Mouse (Mus musculus): ENCODE results near the gene Fgf18.
A peak's percentile ranks its signal among the peaks of the same experiment; 100 is the strongest.

Gene Fgf18

GRCm38 (mm10) chr11:33119116-33119515 is 28.1 kb downstream of the Fgf18 start:
- no peak for DNase-seq (ENCODE audit: extremely low read depth, low read depth, low spot score)

- no peak for DNase-seq (ENCODE audit: extremely low read depth, low read depth, low spot score)
Measured at GRCm38 (mm10) chr11:33118480-33118879, 28.7 kb downstream of the Fgf18 start.

- no peak for DNase-seq (ENCODE audit: extremely low read depth, low read depth, low spot score)
Measured at GRCm38 (mm10) chr11:33115796-33116195, 31.4 kb downstream of the Fgf18 start.

- DNase-seq (ENCODE audit: extremely low read depth, low read depth, low spot score): no peak
Measured at GRCm38 (mm10) chr11:33112407-33112806, 34.8 kb downstream of the Fgf18 start.

GRCm38 (mm10) chr11:33110111-33110510 is 37.1 kb downstream of the Fgf18 start:
- DNase-seq (ENCODE audit: extremely low read depth, low read depth, low spot score): no peak

- no peak for DNase-seq (ENCODE audit: extremely low read depth, low read depth, low spot score)
Measured at GRCm38 (mm10) chr11:33107540-33107939, 39.7 kb downstream of the Fgf18 start.

- no peak for DNase-seq (ENCODE audit: extremely low read depth, low read depth, low spot score)
Measured at GRCm38 (mm10) chr11:33104911-33105316, 42.3 kb downstream of the Fgf18 start.

- no peak for DNase-seq (ENCODE audit: extremely low read depth, low read depth, low spot score)
Measured at GRCm38 (mm10) chr11:33103291-33103943, 43.8 kb downstream of the Fgf18 start.

- DNase-seq (ENCODE audit: extremely low read depth, low read depth, low spot score): no peak
Measured at GRCm38 (mm10) chr11:33100027-33100507, 47.1 kb downstream of the Fgf18 start.

GRCm38 (mm10) chr11:33099425-33099824 is 47.8 kb downstream of the Fgf18 start:
- DNase-seq (ENCODE audit: extremely low read depth, low read depth, low spot score): no peak

GRCm38 (mm10) chr11:33098446-33098845 is 48.8 kb downstream of the Fgf18 start:
- no peak for DNase-seq (ENCODE audit: extremely low read depth, low read depth, low spot score)

- no peak for DNase-seq (ENCODE audit: extremely low read depth, low read depth, low spot score)
Measured at GRCm38 (mm10) chr11:33097855-33098254, 49.3 kb downstream of the Fgf18 start.

- no peak for DNase-seq (ENCODE audit: extremely low read depth, low read depth, low spot score)
Measured at GRCm38 (mm10) chr11:33089856-33090255, 57.3 kb downstream of the Fgf18 start.

GRCm38 (mm10) chr11:33088181-33088580 is 59.0 kb downstream of the Fgf18 start:
- no peak for DNase-seq (ENCODE audit: extremely low read depth, low read depth, low spot score)

- DNase-seq (ENCODE audit: extremely low read depth, low read depth, low spot score): no peak
Measured at GRCm38 (mm10) chr11:33086046-33086445, 61.2 kb downstream of the Fgf18 start.

- DNase-seq (ENCODE audit: extremely low read depth, low read depth, low spot score): peak; percentile 1
Measured at GRCm38 (mm10) chr11:33085514-33085913, 61.7 kb downstream of the Fgf18 start.

GRCm38 (mm10) chr11:33085054-33085453 is 62.1 kb downstream of the Fgf18 start:
- DNase-seq (ENCODE audit: extremely low read depth, low read depth, low spot score): no peak

GRCm38 (mm10) chr11:33084041-33084440 is 63.2 kb downstream of the Fgf18 start:
- DNase-seq (ENCODE audit: extremely low read depth, low read depth, low spot score): no peak

- no peak for DNase-seq (ENCODE audit: extremely low read depth, low read depth, low spot score)
Measured at GRCm38 (mm10) chr11:33081175-33081574, 66.0 kb downstream of the Fgf18 start.

- DNase-seq (ENCODE audit: extremely low read depth, low read depth, low spot score): no peak
Measured at GRCm38 (mm10) chr11:33080046-33080808, 67.0 kb downstream of the Fgf18 start.

- no peak for DNase-seq (ENCODE audit: extremely low read depth, low read depth, low spot score)
Measured at GRCm38 (mm10) chr11:33079424-33079823, 67.8 kb downstream of the Fgf18 start.

- no peak for DNase-seq (ENCODE audit: extremely low read depth, low read depth, low spot score)
Measured at GRCm38 (mm10) chr11:33078036-33078435, 69.2 kb downstream of the Fgf18 start.

All from fat pad, adult 2 months (tissue).